Mouse (Mus musculus) ES-Bruce4 (cell line): ENCODE results near the gene Nckipsd.

ENCODE experiments used
- CTCF ChIP-seq: IDR thresholded peaks from one replicate; pipeline ENCODE4 v1.8.1; 2011; ENCODE audit warnings: low read depth, low read length
- POLR2A ChIP-seq: IDR thresholded peaks from one replicate; pipeline ENCODE4 v1.8.1; 2011; ENCODE audit warnings: low read length; ENCODE audit not compliant: insufficient read depth

GRCm38 (mm10) chr9:108792730-108793129 is 15.4 kb upstream of the Nckipsd start:
- TF ChIP-seq POLR2A, result no peak
- no peak for TF ChIP-seq CTCF
